Mouse (Mus musculus) liver, embryonic 14.5 days (tissue): Measurements from ENCODE around the gene Rtn1.

Source experiments
- CTCF ChIP-seq: IDR thresholded peaks from 2 replicates; pipeline ENCODE4 v1.5.1; 2016; ENCODE audit warnings: antibody characterized with exemption, low read depth, control low read depth
- EP300 ChIP-seq: IDR thresholded peaks from 2 replicates; pipeline ENCODE4 v1.6.1; 2016; ENCODE audit warnings: antibody characterized with exemption, low read depth

GRCm38 (mm10) chr12:72239230-72239894 lies 169.5 kb downstream of the Rtn1 start:
- TF ChIP-seq CTCF (no peak), EP300 (no peak)
